Mouse (Mus musculus): ENCODE results near the gene Il17rd.

GRCm38 (mm10) chr14:27039281-27040248 is 824 bp downstream of the Il17rd start:
- TF ChIP-seq CTCF (IDR thresholded peaks at IDR 0.05; ENCODE audit: extremely low read depth, insufficient read depth, insufficient read length, insufficient replicate concordance) (no peak), POLR2A (IDR thresholded peaks at IDR 0.05; ENCODE audit: low read depth, low read length) (no peak)

Measured in spleen, adult 2 months (tissue).